Mouse (Mus musculus): Measurements from ENCODE around the gene Vcl.

The Vcl gene

DNA sequence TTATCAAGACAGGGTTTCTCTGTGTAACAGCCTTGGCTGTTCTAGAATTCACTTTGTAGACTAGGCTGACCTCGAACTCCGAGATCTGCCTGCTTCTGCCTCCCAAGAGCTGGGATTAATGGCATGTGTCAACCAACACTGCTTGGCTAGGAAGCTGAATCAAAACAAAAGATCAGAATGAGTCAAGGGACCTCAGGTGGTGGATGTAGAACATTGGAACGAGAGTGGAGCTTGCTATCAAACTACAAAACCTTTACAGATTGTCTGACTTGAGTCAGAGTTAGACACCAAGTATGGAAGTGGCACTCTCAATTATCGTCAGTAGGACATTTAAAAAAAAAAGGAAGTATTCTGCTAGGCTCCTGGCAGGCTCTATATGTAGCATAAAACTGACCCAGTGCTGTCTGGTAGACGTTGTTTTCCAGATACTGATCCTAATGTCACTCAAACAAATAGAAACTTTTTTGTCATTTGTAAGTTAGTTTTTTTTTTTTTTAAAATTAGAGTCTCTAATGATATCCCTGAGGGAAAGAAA, 84.7 kb downstream of the Vcl start:
- no peak for DNase-seq (ENCODE audit: low spot score)

GRCm38 (mm10) chr14:21017871-21018270, 88.7 kb downstream of the Vcl start:
- no peak for DNase-seq (ENCODE audit: low spot score)

GRCm38 (mm10) chr14:21018977-21019376, 89.8 kb downstream of the Vcl start:
- peak; percentile 47 for DNase-seq (ENCODE audit: low spot score)

- DNase-seq (ENCODE audit: low spot score): peak; percentile 51
Measured at GRCm38 (mm10) chr14:21020435-21020834, 91.2 kb downstream of the Vcl start.

DNA sequence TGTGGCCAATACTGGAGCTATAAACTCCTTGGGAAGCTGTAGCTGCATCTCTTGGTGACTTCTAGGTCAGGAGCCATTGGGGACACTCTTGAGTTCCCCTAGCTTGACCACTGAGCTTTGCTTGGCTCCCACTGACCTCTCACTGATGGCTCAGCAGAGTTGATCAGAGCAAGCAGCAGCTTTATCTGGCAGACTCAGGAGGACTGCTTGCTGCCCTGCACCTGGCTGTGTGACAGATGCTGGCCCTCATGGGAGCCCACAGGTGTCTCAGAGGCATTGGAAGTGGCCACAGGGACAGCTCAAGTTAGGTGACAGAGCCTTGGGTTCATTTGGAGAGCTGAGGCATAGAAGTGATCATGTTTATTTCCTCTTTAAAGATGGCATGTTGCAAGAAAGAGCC, 98.3 kb downstream of the Vcl start:
- no peak for DNase-seq (ENCODE audit: low spot score)

- peak; percentile 29 for DNase-seq (ENCODE audit: low spot score)
Measured at GRCm38 (mm10) chr14:21029025-21029659, 99.9 kb downstream of the Vcl start.

DNA sequence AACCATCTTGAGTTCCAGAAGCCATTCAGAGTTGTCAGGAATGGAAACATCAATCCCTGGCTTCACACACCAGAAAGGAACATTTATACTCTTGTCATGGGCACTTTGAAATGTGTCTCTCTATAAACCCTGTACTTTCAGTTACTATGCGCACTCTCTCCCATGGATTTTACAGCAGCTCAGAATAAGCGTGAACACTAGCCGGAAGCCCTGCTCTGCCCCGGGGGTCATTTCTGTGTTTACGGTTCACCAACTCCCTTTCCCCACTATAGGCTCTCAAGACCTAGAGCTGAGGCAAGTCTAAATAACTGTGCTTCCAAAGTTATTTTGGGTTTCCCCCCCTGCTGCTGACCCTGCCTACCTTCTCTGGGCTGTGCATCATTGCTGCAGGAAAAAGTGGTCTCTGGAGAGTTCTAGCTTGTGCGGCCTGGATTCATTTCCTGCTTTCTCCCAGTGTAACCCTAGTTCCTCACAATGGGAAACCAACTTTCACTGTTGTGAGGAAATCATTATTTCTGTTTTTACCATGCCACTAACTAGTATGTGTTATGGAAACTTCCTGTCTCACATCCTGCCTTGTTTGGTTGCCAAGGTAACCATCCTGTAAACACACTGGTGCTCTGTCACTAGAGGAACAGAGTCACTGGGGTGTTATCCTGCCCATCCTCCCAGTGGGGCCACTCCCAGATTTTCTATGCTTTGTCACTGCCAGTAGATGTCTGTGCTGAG, 102.7 kb downstream of the Vcl start:
- DNase-seq (ENCODE audit: low spot score): peak; percentile 32

DNA sequence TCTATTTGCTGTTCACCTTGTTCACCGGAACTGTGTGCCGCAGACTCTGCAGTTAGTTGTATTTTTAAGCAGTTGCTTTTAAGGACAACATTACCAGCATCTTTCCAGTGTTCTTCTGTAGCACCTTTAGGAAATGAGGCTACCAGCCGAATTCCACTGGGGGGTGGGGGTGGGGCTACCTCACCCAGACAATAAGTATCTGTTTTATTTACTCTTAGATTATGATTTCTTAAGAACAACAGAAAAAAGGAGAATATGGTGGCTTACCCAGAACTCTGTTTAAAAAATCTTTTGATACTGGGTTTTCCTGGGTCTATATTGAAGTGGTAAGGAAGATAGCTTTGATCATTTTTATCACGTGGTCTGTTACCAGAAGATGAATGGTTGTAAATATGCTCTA, 105.1 kb downstream of the Vcl start:
- no peak for DNase-seq (ENCODE audit: low spot score)

DNA sequence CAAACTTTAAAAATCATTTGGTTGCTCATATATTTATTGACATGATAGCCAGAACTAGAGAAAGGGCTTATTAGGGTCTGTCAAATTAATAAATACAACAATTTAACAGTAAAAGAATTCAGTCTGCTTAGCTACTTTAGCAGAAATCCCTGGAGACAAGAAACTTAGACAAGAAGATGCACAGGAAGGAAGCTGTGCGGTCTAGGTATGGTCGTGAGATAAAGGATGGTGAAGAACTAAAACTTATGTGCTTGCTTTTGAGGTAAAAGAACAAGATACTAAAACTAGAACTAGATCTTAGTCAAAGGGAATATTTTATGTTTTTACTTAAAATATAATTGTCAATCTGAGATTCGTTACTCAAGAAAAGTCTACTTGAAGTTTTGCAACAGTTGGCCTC, 105.6 kb downstream of the Vcl start:
- no peak for DNase-seq (ENCODE audit: low spot score)

GRCm38 (mm10) chr14:21039077-21039476, 109.9 kb downstream of the Vcl start:
- DNase-seq (ENCODE audit: low spot score): no peak

- DNase-seq (ENCODE audit: low spot score): no peak
Measured at GRCm38 (mm10) chr14:21039623-21040022, 110.4 kb downstream of the Vcl start.

- no peak for DNase-seq (ENCODE audit: low spot score)
Measured at GRCm38 (mm10) chr14:21047840-21048239, 118.6 kb downstream of the Vcl start.

GRCm38 (mm10) chr14:21048879-21049278, 119.7 kb downstream of the Vcl start:
- no peak for DNase-seq (ENCODE audit: low spot score)

DNA sequence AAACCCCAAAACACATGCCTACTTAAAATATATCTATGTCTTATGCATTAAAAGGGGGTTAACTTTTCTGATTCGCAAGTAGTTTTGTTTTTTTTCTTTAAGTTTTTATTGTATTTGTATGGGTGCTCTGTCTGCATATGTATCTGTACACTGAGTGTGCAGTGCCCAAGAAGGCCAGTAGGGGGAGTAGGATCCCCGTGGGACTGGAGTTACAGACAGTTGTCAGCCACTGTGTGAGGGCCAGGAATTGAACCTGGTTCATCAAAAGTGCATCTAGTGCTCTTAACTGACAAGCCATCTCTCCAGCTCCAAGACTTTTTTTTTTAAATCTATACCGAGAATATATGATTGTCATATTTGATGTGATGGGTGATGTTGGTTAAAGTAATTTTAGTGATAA, 121.5 kb downstream of the Vcl start:
- DNase-seq (ENCODE audit: low spot score): no peak

- DNase-seq (ENCODE audit: low spot score): no peak
Measured at GRCm38 (mm10) chr14:21051380-21052111, 122.3 kb downstream of the Vcl start.

DNA sequence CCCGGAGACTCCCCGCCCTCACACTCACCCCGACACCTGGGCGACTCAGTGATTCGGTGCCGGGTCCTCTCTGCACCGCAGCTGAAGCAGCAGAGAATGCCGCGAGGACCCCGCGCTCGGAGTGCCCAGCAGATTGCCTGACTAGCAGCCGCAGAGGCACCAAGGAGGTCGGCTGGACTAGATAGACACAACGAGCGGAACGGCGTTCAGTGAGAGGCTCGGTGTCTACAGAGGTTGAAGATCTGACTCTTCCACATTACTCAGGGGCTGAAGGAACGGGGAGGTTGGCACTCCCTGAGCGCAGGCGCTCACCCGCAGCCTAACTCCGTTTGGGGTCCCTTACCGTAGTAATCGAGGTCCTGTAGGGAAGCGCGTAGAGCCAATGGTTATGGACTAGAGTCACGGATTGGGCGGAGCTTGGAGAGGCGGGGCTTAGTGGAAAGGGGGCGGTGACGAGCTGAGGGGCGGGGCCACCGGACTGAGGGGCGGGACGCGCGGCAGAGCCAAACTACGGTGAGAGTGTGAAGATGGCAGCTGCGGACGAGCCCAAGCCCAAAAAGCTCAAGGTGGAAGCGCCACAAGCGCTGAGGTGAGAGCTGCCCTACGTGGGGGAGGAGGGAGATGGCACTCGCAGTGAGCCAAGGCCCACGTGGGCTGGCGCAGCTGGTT, 123.0 kb downstream of the Vcl start, which contains the start of the genes Ap3m1 and Adk:
Gene Ap3m1, minus strand, starts transcription at position 397 of the 669 bp plus-strand sequence.
Gene Adk, plus strand, starts transcription at position 463 of the 669 bp plus-strand sequence.
- DNase-seq (ENCODE audit: low spot score): peak; percentile 93

DNA sequence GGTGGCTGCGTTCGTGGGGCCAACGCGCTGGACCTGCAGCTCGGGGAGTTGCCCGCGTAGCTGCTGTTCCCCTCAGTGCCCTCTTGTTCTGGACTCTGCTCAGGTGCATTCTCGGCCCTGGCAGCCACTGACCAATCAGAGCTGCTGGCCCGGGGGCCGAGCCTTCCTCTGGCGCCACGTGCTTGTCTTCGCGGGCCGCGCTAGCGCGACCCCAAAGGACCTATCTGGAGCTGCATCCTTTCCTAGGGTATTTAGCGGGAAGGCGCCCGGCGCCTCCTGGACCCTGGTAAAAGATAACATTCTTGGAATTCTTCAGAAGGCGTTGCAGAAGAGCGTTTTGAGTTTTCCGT, 123.6 kb downstream of the Vcl start:
- DNase-seq (ENCODE audit: low spot score): no peak

- DNase-seq (ENCODE audit: low spot score): no peak
Measured at GRCm38 (mm10) chr14:21053151-21053550, 124.0 kb downstream of the Vcl start.

DNA sequence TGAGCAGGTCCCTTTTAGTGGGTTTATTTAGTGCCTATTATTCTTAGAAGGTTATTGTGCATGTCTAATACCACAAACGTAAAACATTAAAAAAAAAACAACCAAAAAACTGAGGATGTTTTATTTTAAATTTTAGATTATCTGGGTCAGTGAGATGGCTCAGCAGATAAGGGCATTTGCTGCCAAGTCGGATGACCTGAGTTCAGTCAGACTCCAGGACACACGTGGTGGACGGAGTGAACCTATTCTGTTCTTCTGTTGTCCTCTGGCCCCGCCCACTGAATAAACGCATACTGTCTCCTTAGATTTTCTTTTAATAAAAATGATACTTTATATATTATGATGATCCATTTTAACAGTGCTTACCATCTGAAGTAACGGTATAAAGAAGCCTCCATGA, 124.4 kb downstream of the Vcl start:
- no peak for DNase-seq (ENCODE audit: low spot score)

GRCm38 (mm10) chr14:21058972-21059371, 129.8 kb downstream of the Vcl start:
- DNase-seq (ENCODE audit: low spot score): no peak

GRCm38 (mm10) chr14:21062766-21063513, 133.7 kb downstream of the Vcl start:
- DNase-seq (ENCODE audit: low spot score): no peak

- DNase-seq (ENCODE audit: low spot score): no peak
Measured at GRCm38 (mm10) chr14:21064321-21064720, 135.1 kb downstream of the Vcl start.
